Mouse (Mus musculus) large intestine, adult 2 months (tissue): ENCODE results near the gene Actrt2. TPM values are rescaled to one million over a fixed set of nuclear protein-coding genes. Genes with fewer than 3 reads are reported as not detected.

Experiments used
- DNase-seq: peaks from one replicate; pipeline ENCODE4 v3.0.0-alpha.2; 2012; ENCODE audit warnings: low read depth, low spot score
- WGBS: fragments of 180-500 bp; shearing (Covaris S2); methylation state at CpG from one replicate; pipeline ENCODE4 v1.1.7; 2018; 5-methylcytosine and 5-hydroxymethylcytosine counted together
- polyA plus RNA-seq: library from polyadenylated mRNA; depleted of rRNA; stranded (reverse); fragments of >200 nt; gene quantifications from 2 replicates; pipeline ENCODE4 v1.2.3, GENCODE M21; 2012; rRNA removed

Gene Actrt2
- polyA plus RNA-seq, result not detected in 2 replicates

DNA sequence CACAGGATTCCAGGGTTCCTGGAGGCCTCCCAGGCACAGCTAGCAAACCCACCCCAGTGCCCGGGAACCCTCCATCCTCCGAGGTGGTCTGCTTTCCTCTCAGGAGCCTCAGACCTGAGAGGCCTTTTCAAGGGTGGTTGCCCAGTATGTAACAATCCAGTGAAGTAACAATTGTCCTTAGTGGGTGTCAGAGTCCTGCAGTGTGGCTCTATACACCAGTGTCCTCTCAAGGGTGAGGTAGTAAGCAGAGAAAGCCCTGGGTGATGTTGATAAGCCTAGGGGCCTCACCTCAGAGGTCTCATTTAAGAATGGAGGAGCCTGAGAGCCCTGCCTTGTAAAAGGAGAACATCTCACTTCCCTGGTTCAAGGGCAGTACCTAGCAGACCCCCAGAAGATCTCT, at the start of gene Actrt2:
Actrt2 (minus strand) TSS at position 101 of the 400 bp plus-strand sequence.
- WGBS, result 74% methylated on average over 2 of the region's 2 CpGs
- DNase-seq, result no peak

- 30% methylated on average over 21 of the region's 21 CpGs for WGBS
Measured at GRCm38 (mm10) chr4:154709391-154710107, 41.9 kb upstream of the Actrt2 start.

DNA sequence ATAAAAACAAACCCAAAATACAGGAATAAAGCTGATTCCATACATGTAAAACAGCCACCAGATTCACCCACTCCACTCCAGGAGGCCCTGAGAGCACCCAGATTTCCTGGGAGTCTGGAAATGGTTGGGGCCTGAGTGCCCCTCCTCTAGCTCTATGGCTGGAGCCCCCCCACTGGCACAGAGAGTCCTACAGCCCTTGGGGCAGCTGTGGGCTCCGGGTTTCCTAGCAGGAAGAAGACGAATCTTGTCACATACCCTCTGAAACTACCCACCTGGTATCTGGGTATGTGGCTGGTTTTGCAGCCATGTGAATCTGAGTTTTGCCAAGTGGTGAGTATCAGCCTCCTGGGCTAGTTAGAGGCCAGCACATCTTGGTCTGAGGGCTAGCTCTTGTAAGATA, 41.1 kb upstream of the Actrt2 start:
- 66% methylated on average over 2 of the region's 2 CpGs for WGBS
- no peak for DNase-seq

More at GRCm38 (mm10) chr4:154709391-154710107, 41.9 kb upstream of the Actrt2 start:
- DNase-seq, result no peak

DNA sequence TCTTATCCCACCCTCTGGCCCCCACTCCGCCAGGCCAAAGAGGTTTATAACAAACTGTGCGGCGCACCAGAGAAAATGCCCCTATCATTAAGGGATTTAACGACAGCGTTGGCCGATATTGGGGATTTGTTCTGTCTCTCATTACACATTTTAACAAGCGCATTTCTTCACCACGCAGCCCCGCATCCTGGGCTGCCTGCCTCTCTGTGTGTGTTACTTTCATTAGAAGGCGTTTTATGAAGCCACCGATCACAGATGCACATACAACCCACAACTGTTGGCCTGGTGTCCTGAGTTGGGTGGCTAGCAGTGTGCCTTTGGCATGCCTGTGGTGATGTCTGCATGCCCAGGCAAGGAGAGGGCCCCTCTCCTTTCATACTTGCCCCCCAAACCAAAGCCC, 40.6 kb upstream of the Actrt2 start:
- WGBS, result 59% methylated on average over 11 of the region's 11 CpGs

DNA sequence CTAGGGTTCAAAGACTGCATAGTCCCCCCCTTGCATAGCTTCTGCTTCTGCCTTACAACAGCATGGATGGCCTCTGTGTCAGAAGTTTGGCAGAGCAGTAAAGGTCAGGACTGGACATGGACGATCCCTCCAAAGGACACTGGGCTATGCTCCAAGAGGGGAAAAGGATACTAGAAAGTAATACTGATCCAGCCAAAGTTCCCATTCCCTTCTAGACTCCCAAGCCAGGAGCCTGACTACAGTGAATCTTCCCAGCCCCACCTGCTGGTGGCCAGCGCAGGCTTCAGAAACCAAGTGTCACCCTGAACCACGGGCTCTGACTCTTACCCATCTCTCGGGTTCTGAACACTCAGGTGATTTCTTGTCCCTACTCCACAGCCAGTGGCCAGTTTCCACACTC, 39.9 kb upstream of the Actrt2 start:
- no peak for DNase-seq
- 69% methylated on average over 4 of the region's 4 CpGs for WGBS

More for the DNA sequence above, 40.6 kb upstream of the Actrt2 start:
- DNase-seq, result no peak

DNA sequence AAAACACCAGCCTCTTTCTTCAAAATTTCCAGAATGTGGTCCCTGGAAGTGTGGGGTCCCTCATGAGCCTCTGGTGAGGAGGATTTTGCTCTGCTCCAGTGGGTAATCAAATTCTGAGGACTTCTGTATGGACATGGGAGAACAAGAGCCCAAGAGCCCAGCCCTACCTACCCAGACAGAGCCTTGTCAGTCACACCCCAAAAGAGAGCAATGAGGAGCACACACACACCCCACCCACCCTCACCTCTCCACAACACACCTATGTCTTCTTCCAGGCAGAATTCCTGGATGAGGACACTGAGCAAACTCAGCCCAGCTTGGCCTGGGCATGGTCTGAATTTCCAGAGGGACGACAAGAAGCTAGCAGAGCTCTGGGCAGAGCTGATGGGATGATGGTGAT, 38.8 kb upstream of the Actrt2 start:
- 61% methylated on average over 1 of the region's 1 CpGs for WGBS
- DNase-seq, result no peak

DNA sequence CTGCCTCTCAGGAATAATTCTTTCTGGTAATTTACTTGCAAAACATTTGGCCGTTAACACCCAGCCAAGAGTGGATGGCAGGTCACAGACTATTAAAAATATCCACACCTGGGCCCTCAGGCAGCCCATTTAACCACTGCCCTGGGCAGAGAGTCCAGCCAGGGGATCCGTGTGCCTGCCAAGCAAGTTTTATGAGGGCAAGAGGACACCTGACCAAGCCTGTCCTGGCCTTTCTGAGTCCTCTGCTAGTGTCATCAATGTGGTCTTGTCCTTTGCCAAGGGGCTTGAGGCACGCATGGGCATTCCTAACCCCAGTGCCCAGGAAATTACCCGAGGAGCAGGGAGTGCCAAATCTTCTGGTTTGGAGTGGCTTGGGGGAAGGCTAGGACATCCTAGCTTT, 38.0 kb upstream of the Actrt2 start:
- 52% methylated on average over 4 of the region's 4 CpGs for WGBS
- no peak for DNase-seq

DNA sequence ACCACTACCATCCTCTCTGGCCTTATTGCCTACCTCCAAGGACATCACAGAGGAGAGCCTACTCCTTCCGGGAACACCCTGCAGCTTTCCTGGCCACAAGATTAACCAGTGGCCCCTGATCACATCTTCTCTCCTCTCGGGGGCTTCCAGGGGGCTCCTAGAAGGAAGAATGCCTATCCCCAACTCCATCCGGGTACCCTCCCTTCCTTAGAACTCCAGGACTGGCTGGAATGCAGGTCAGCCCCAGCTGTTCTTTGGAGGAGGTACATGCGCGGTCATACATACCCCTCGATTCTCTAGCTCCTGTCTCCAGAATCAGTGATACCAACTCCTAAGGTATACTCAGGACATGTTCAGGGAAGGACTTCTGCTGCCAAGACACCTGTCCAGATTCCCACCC, 37.4 kb upstream of the Actrt2 start:
- no peak for DNase-seq
- 77% methylated on average over 6 of the region's 6 CpGs for WGBS

DNA sequence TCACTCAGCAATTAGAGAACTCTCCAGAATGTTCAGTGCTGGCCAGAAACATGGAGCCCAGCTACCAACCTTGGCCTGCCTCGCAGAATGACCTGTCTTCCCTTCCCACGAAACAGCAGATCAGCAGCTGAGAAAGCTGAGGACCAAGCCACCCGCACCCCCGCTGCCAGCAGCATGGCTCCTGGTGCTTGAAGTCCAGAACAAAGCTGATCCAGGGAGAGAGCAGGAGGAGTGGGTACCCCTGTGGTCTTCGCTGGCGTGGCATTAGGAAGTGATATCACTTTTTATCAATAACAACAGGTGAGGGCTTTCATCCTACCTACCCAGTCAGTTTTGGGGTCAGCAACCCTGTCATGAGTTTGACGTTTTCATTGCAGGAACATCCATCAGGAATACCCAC, 36.9 kb upstream of the Actrt2 start:
- WGBS, result 86% methylated on average over 7 of the region's 7 CpGs

GRCm38 (mm10) chr4:154703426-154704070, 35.9 kb upstream of the Actrt2 start:
- DNase-seq, result no peak
- 49% methylated on average over 7 of the region's 7 CpGs for WGBS

More for the DNA sequence above, 36.9 kb upstream of the Actrt2 start:
- DNase-seq, result no peak

- 79% methylated on average over 7 of the region's 7 CpGs for WGBS
- no peak for DNase-seq
Measured at GRCm38 (mm10) chr4:154702931-154703330, 35.3 kb upstream of the Actrt2 start.

- DNase-seq, result no peak
- 50% methylated on average over 6 of the region's 6 CpGs for WGBS
Measured at GRCm38 (mm10) chr4:154702186-154702585, 34.5 kb upstream of the Actrt2 start.

- DNase-seq, result no peak
Measured at GRCm38 (mm10) chr4:154700921-154701412, 33.3 kb upstream of the Actrt2 start.

GRCm38 (mm10) chr4:154700436-154700835, 32.8 kb upstream of the Actrt2 start:
- no peak for DNase-seq
- WGBS, result 91% methylated on average over 6 of the region's 6 CpGs

More at GRCm38 (mm10) chr4:154700921-154701412, 33.3 kb upstream of the Actrt2 start:
- 82% methylated on average over 13 of the region's 13 CpGs for WGBS

- no peak for DNase-seq
- WGBS, result 44% methylated on average over 8 of the region's 8 CpGs
Measured at GRCm38 (mm10) chr4:154699236-154699635, 31.6 kb upstream of the Actrt2 start.

- WGBS, result 97% methylated on average over 1 of the region's 1 CpGs
- no peak for DNase-seq
Measured at GRCm38 (mm10) chr4:154698631-154699030, 31.0 kb upstream of the Actrt2 start.

DNA sequence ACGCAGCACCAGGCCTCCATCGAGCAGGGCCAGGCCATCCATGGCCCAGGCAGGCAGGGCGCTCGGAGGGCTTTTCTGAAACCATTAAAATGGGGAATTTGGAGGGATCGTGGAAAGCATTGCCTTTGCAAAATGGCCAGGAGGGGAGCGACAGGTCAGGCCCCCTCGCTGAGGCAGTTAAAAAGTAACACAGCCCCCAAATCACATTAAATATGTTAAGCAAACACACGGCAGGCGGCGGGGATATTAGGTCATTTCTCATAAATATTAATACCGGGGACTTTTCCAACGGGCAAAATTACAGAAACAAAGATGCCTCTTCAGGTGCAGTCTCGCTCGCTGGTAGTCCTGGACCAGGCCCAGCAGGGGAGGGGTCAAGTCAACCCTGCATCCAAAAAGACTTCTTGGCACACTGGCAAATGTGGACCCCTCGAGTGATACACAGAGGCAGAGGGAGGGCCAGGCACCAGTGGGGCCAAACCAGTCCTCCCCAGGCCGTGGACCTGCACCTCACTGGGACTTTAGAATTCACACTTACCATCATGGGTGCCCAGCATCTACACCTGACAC, 30.4 kb upstream of the Actrt2 start:
- DNase-seq, result no peak
- 79% methylated on average over 16 of the region's 16 CpGs for WGBS

DNA sequence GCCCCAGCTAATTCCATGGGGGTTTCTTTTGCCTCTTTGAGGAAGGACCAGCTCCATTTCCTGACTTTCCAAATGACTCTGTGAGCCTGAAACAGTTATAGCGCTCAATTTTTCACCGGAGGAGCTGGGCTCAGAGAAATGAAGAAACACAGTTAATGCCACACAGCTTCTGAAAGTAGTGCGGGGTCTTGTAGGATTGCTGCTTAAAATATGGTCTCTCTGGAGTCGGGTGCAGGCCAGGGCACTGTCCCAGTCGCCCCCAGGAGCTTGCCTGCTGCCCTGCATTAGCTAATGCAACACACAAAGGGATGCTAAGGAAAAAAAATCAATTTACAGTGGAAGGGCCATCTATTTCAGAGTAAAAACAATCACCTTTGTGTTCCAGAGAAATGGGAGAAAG, 29.8 kb upstream of the Actrt2 start:
- DNase-seq, result no peak
- 75% methylated on average over 5 of the region's 5 CpGs for WGBS

GRCm38 (mm10) chr4:154696552-154696951, 28.9 kb upstream of the Actrt2 start:
- WGBS, result 56% methylated on average over 5 of the region's 5 CpGs
- DNase-seq, result no peak

- 25% methylated on average over 4 of the region's 4 CpGs for WGBS
- DNase-seq, result no peak
Measured at GRCm38 (mm10) chr4:154696146-154696545, 28.5 kb upstream of the Actrt2 start.

- WGBS, result 82% methylated on average over 5 of the region's 5 CpGs
Measured at GRCm38 (mm10) chr4:154694361-154694760, 26.7 kb upstream of the Actrt2 start.

More at GRCm38 (mm10) chr4:154694361-154694760, 26.7 kb upstream of the Actrt2 start:
- no peak for DNase-seq
